Mouse (Mus musculus): ENCODE measurements around the gene R3hdm1.

GRCm38 (mm10) chr1:128243996-128244726 is 141.1 kb downstream of the R3hdm1 start:
- TF ChIP-seq CTCF (IDR thresholded peaks at IDR 0.05; ENCODE audit: low read depth, low read length) (no peak), POLR2A (IDR thresholded peaks at IDR 0.05; ENCODE audit: borderline replicate concordance, low read depth, low read length) (no peak)

Data from bone marrow macrophage, adult 2 months (primary cell).